Mouse (Mus musculus): ENCODE data around the gene Cdc42ep2. TPM values are rescaled to one million over a fixed set of nuclear protein-coding genes. Genes with fewer than 3 reads are reported as not detected.

Gene Cdc42ep2
- polyA plus RNA-seq, 1 experiment from 2014 or later, result 21.3 TPM

DNA sequence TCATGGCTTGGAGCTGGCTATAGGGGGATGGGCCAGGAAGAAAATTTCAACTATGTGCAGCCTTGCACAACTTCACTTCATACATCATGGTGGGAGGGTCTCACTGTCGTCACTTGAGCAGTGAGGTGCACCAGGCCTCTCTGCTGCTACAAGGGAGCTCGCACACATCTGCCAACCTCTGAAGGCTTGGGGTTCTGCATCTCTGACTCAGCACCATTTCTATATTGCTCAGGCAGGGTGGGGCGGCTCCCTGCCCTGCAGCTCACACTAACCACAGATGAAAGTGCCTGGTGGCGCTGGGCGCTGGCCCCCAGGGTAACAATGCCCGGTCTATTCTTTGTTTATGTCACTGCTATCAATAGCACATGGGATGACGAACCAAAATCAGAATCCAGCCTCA, 20.4 kb upstream of the Cdc42ep2 start:
- Histone ChIP-seq H3K9ac (replicated peaks; ENCODE audit: low read depth) (no peak overlapping the region), H3K4me1 (ENCODE audit: insufficient read depth, low read depth, low read length) (peaks cover 31% of the 10 kb centered on the region), H3K4me3 (ENCODE audit: low read depth, low read length) (no peak overlapping the region), H3K27me3 (replicated peaks; ENCODE audit: insufficient read depth, low read length) (no peaks in the 10 kb centered on the region), H3K36me3 (ENCODE audit: insufficient read depth, low read length) (0 out of 2 replicates have a peak, but pooled peaks cover 3% of the 10 kb centered on the region), H3K4me2 (replicated peaks; ENCODE audit: low read depth, low read length) (peak overlapping the region; percentile 14; the same call in 1 of the 2 replicates), H3K27ac (ENCODE audit: low read length) (peak overlapping the region; percentile 78), H3K9me3 (ENCODE audit: low read length) (no peaks in the 10 kb centered on the region)
- DNase-seq (ENCODE audit: low spot score) (peak; percentile 95), ATAC-seq (peak; percentile 88)
- WGBS, result 35% methylated on average over 7 of the region's 7 CpGs
- TF ChIP-seq CTCF (IDR thresholded peaks at IDR 0.05) (peak; percentile 15; the same call in 1 of the 2 replicates), EP300 (IDR thresholded peaks at IDR 0.05) (peak; percentile 67; the same call in 1 of the 2 replicates)

DNA sequence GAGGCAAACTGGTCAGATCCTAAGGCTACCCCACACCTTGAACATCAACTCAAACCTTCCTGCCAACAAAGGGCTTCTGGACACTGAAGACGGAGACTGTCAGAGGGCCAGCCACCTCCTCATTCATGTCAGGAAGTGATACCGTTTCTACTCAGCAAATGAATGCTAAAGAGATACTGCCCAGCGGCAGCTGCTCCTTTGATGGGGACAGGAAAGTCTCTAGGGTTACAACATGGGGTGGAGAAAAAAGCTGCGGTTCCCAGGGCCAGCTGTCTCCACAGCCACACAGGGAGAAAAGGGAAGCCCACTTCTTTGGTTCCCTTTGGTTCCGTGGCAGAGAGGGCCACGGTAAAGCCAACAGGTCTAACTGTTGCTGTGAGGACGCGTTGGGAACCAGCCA, 19.5 kb upstream of the Cdc42ep2 start:
- no peaks in the 10 kb centered on the region for H3K27me3 ChIP-seq (replicated peaks; ENCODE audit: insufficient read depth, low read length)
- TF ChIP-seq EP300 (IDR thresholded peaks at IDR 0.05), result no peak
- TF ChIP-seq CTCF (IDR thresholded peaks at IDR 0.05), result no peak
- peak overlapping the region; percentile 54; the same call in 1 of the 2 replicates for H3K27ac ChIP-seq (ENCODE audit: low read length)
- H3K4me3 ChIP-seq (ENCODE audit: low read depth, low read length), result no peak overlapping the region
- peaks cover 36% of the 10 kb centered on the region for H3K4me1 ChIP-seq (ENCODE audit: insufficient read depth, low read depth, low read length)
- DNase-seq (ENCODE audit: low spot score) (no peak), ATAC-seq (no peak)
- 30% methylated on average over 8 of the region's 8 CpGs for WGBS
- no peaks in the 10 kb centered on the region for H3K36me3 ChIP-seq (ENCODE audit: insufficient read depth, low read length)
- H3K9me3 ChIP-seq (ENCODE audit: low read length), result no peaks in the 10 kb centered on the region
- H3K4me2 ChIP-seq (replicated peaks; ENCODE audit: low read depth, low read length), result no peak overlapping the region
- H3K9ac ChIP-seq (replicated peaks; ENCODE audit: low read depth), result no peak overlapping the region

DNA sequence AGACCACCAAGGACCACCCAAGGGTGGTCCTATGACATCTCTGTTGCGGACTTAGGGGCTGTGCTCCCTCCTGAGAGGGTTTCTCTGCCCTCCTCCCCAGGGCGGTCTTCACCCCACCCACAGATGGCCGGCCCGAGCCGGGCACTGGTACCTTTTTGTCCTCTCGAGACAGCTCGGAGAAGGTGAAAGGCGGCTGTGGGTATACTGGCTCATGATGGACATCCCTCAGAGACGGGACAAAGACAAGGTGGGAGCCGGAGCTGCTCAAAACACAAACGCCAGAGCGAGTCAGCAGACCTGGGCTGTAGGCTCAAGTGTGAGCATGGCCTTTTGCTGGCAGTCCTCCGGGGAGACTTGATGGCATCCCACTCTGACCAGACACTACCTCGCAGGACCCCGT, 18.8 kb upstream of the Cdc42ep2 start:
- DNase-seq (ENCODE audit: low spot score), result no peak
- Histone ChIP-seq H3K9me3 (ENCODE audit: low read length) (no peaks in the 10 kb centered on the region), H3K9ac (replicated peaks; ENCODE audit: low read depth) (no peak overlapping the region), H3K27me3 (replicated peaks; ENCODE audit: insufficient read depth, low read length) (no peaks in the 10 kb centered on the region), H3K4me3 (ENCODE audit: low read depth, low read length) (no peak overlapping the region), H3K27ac (ENCODE audit: low read length) (no peak overlapping the region), H3K36me3 (ENCODE audit: insufficient read depth, low read length) (no peaks in the 10 kb centered on the region), H3K4me2 (replicated peaks; ENCODE audit: low read depth, low read length) (no peak overlapping the region), H3K4me1 (ENCODE audit: insufficient read depth, low read depth, low read length) (peaks cover 36% of the 10 kb centered on the region)
- no peak for ATAC-seq
- WGBS, result 91% methylated on average over 15 of the region's 15 CpGs
- TF ChIP-seq CTCF (IDR thresholded peaks at IDR 0.05), result no peak
- TF ChIP-seq EP300 (IDR thresholded peaks at IDR 0.05), result no peak

DNA sequence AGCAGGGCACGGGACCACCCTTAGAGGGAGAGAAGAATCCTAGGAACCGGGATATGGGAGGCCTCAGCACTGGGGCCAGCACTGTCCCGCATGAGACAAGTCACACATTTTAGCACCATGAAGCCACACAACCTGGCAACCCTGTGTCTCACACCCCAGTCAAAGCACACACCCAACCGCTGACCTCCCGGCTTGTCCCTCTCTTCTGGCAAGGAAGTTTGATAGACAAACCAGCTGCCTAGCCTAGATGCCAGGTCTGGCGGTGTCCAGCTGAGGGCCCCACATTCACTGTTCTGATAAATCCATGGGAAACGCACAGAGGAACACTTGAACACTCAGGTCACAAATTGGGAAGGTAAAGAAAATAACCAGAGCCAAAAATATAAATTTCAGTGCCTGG, 18.0 kb upstream of the Cdc42ep2 start:
- Histone ChIP-seq H3K9me3 (ENCODE audit: low read length) (no peaks in the 10 kb centered on the region), H3K9ac (replicated peaks; ENCODE audit: low read depth) (no peak overlapping the region), H3K4me3 (ENCODE audit: low read depth, low read length) (no peak overlapping the region), H3K36me3 (ENCODE audit: insufficient read depth, low read length) (no peaks in the 10 kb centered on the region), H3K4me1 (ENCODE audit: insufficient read depth, low read depth, low read length) (peaks cover 36% of the 10 kb centered on the region), H3K27ac (ENCODE audit: low read length) (no peak overlapping the region), H3K27me3 (replicated peaks; ENCODE audit: insufficient read depth, low read length) (no peaks in the 10 kb centered on the region), H3K4me2 (replicated peaks; ENCODE audit: low read depth, low read length) (no peak overlapping the region)
- DNase-seq (ENCODE audit: low spot score) (no peak), ATAC-seq (no peak)
- TF ChIP-seq EP300 (IDR thresholded peaks at IDR 0.05) (no peak), CTCF (IDR thresholded peaks at IDR 0.05) (no peak)
- 78% methylated on average over 7 of the region's 7 CpGs for WGBS

DNA sequence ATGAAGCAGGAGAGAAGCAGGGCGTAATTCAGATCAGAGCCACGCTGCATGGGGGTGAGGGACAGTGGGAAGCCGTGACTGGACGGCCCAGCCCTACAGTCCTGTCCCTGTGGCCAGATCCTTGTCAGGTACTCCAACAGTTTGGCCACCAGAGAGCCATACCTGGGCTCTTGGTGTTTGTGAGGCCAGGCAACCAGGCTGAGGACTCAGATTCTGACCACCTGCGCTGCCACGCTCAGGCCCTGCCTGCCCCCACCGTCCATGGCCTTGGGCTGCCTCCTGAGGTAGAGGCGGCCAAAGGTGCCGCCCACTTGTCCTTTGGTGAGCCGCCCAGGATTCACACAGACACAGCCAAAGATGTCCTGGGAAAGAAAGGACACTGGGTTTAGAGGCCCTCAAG, 16.0 kb upstream of the Cdc42ep2 start:
- TF ChIP-seq EP300 (IDR thresholded peaks at IDR 0.05) (no peak), CTCF (IDR thresholded peaks at IDR 0.05) (no peak)
- no peak for DNase-seq (ENCODE audit: low spot score)
- Histone ChIP-seq H3K4me1 (ENCODE audit: insufficient read depth, low read depth, low read length) (peaks cover 32% of the 10 kb centered on the region), H3K9ac (replicated peaks; ENCODE audit: low read depth) (no peak overlapping the region), H3K27ac (ENCODE audit: low read length) (peak overlapping the region; percentile 59), H3K27me3 (replicated peaks; ENCODE audit: insufficient read depth, low read length) (no peaks in the 10 kb centered on the region), H3K9me3 (ENCODE audit: low read length) (no peaks in the 10 kb centered on the region), H3K36me3 (ENCODE audit: insufficient read depth, low read length) (no peaks in the 10 kb centered on the region), H3K4me3 (ENCODE audit: low read depth, low read length) (no peak overlapping the region), H3K4me2 (replicated peaks; ENCODE audit: low read depth, low read length) (no peak overlapping the region)
- 70% methylated on average over 10 of the region's 10 CpGs for WGBS
- ATAC-seq, result no peak

DNA sequence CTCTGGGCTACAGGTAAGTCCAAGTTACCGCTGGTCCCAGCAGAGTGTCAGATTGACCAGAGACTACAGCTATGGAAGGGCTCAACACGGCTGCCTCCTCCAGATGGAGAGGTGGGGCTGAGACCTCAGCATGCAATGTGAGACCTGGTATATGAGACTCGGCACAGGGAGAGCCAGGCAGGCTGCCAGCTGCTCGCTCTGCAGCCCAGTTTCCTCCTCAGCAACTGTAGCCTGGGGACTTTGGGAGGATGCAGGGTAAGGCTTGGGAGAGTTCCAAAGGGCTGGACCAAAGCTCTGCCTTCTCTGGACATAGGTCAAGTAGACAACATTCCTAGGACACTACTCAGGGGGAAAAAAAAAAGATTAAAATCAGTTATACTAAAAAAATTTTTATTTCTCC, 15.6 kb upstream of the Cdc42ep2 start:
- Histone ChIP-seq H3K27ac (ENCODE audit: low read length) (peak overlapping the region; percentile 59), H3K36me3 (ENCODE audit: insufficient read depth, low read length) (no peaks in the 10 kb centered on the region), H3K9me3 (ENCODE audit: low read length) (no peaks in the 10 kb centered on the region), H3K27me3 (replicated peaks; ENCODE audit: insufficient read depth, low read length) (no peaks in the 10 kb centered on the region), H3K4me2 (replicated peaks; ENCODE audit: low read depth, low read length) (no peak overlapping the region), H3K4me1 (ENCODE audit: insufficient read depth, low read depth, low read length) (peaks cover 32% of the 10 kb centered on the region), H3K9ac (replicated peaks; ENCODE audit: low read depth) (no peak overlapping the region), H3K4me3 (ENCODE audit: low read depth, low read length) (no peak overlapping the region)
- TF ChIP-seq EP300 (IDR thresholded peaks at IDR 0.05) (peak; percentile 28; the same call in 1 of the 2 replicates), CTCF (IDR thresholded peaks at IDR 0.05) (no peak)
- WGBS, result 37% methylated on average over 4 of the region's 4 CpGs
- ATAC-seq, result peak; percentile 26
- DNase-seq (ENCODE audit: low spot score), result peak; percentile 88

DNA sequence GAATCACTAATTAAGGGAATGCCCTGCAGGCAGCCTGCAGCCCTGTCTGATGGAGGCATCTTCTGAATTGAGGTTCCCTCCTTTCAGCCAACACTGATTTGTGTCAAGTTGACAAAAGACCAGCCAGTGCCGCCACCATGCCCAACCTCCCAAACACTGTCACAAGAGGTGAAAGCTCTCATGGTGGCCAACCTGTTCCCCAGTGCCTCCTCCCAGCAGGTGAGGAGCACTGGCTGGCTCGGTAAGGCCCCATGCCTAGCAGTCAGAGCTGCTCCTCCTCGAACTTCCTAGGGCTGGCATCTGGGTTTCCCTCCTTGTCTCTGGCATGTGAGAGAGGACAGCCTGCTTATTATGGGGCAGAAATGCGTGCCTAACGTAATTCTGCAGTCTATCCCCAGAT, 15.1 kb upstream of the Cdc42ep2 start:
- no peak for DNase-seq (ENCODE audit: low spot score)
- no peaks in the 10 kb centered on the region for H3K27me3 ChIP-seq (replicated peaks; ENCODE audit: insufficient read depth, low read length)
- H3K4me3 ChIP-seq (ENCODE audit: low read depth, low read length), result no peak overlapping the region
- peaks cover 33% of the 10 kb centered on the region for H3K4me1 ChIP-seq (ENCODE audit: insufficient read depth, low read depth, low read length)
- no peaks in the 10 kb centered on the region for H3K9me3 ChIP-seq (ENCODE audit: low read length)
- WGBS, result 84% methylated on average over 5 of the region's 5 CpGs
- no peak overlapping the region for H3K4me2 ChIP-seq (replicated peaks; ENCODE audit: low read depth, low read length)
- peak overlapping the region; percentile 59 for H3K27ac ChIP-seq (ENCODE audit: low read length)
- H3K36me3 ChIP-seq (ENCODE audit: insufficient read depth, low read length), result no peaks in the 10 kb centered on the region
- ATAC-seq, result no peak
- H3K9ac ChIP-seq (replicated peaks; ENCODE audit: low read depth), result no peak overlapping the region
- no peak for TF ChIP-seq CTCF (IDR thresholded peaks at IDR 0.05)
- no peak for TF ChIP-seq EP300 (IDR thresholded peaks at IDR 0.05)

All from lung, postnatal 0 days (tissue).